Mouse (Mus musculus) lung, postnatal 0 days (tissue): ENCODE measurements around the gene Scd4.

Experiments used
- CTCF ChIP-seq: IDR thresholded peaks from 2 replicates; pipeline ENCODE4 v1.5.1; 2016; ENCODE audit warnings: antibody characterized with exemption, mild to moderate bottlenecking
- EP300 ChIP-seq: IDR thresholded peaks from 2 replicates; pipeline ENCODE4 v1.6.1; 2016; ENCODE audit warnings: antibody characterized with exemption, mild to moderate bottlenecking, control low read depth

DNA sequence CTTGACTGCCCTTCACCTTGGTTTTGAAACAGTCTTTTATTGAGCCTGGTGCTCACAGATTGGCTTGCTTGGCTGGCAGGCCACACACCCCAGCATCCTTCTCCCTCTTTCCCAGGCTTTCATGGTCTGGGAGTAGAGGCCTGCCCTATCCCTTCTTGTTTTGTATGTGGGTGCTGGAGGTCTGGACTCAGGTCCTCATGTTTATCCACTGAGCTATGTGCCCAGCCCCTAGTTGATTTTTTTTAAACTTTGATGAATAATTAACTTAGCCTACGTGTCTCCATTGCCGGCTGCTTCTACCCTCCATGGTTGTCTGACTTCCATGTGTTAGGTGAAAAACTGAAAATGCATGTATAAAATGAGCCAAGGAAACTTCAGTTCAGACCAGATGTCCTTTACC is 3.3 kb upstream of the Scd4 start:
- no peak for TF ChIP-seq EP300
- no peak for TF ChIP-seq CTCF
